8 mouse cellular contexts compared by ENCODE assay signal in genomic region chr11:77100137-77100937, GRCm38 (mm10). TPM values are rescaled to one million over a fixed set of nuclear protein-coding genes. Genes with fewer than 3 reads are reported as not detected.
DNase-seq lines count a peak whose midpoint lies in the region; ATAC-seq lines count a peak whose summit lies in the region.

No protein-coding gene starts in this region.

- H3K27me3 ChIP-seq in embryonic facial prominence, embryonic 14.5 days (replicated peaks; ENCODE audit: control insufficient read depth, insufficient read depth, low read length): no peaks in the 10 kb centered on the region
- H3K27me3 ChIP-seq in heart, embryonic 14.5 days (ENCODE audit: control insufficient read depth, insufficient read depth, low read length): no peaks in the 10 kb centered on the region

- no peaks in the 10 kb centered on the region for H3K36me3 ChIP-seq in embryonic facial prominence, embryonic 14.5 days (ENCODE audit: control insufficient read depth, insufficient read depth, low read length)
- H3K36me3 ChIP-seq in heart, embryonic 14.5 days (ENCODE audit: control insufficient read depth, insufficient read depth, low read length): no peaks in the 10 kb centered on the region

- ATAC-seq in embryonic facial prominence, embryonic 14.5 days (ENCODE audit: low read depth): no peak
- no peak for ATAC-seq in heart, embryonic 14.5 days (ENCODE audit: insufficient number of reproducible peaks, insufficient read depth, low FRiP score, low read depth)

- DNase-seq in CD8-positive naive resting alpha-beta T cell, adult 2 months (ENCODE audit: low read depth in 2 of 2, low spot score in 2 of 2): peak; percentile 67 to 72
- DNase-seq in adrenal gland, postnatal 36 days: peak; percentile 79 to 80
- DNase-seq in embryonic facial prominence, embryonic 14.5 days (ENCODE audit: low spot score): peak; percentile 42
- DNase-seq in layer of hippocampus, adult 8-10 months (ENCODE audit: low spot score in 2 of 2): peak; percentile 34 to 84
- DNase-seq in lung, postnatal 36 days: peak; percentile 90
- peak; percentile 65 for DNase-seq in retina, postnatal 7 days (ENCODE audit: low read depth, low spot score)
- peak; percentile 49 for DNase-seq in urinary bladder, adult 2 months (ENCODE audit: low spot score)

- no peak overlapping the region for H3K4me3 ChIP-seq in embryonic facial prominence, embryonic 14.5 days (ENCODE audit: low read depth, low read length)
- H3K4me3 ChIP-seq in heart, embryonic 14.5 days (ENCODE audit: control insufficient read depth in 1 of 2, insufficient read depth in 1 of 2, low read depth in 1 of 2, low read length in 2 of 2): no peak overlapping the region

- H3K9me3 ChIP-seq in embryonic facial prominence, embryonic 14.5 days (ENCODE audit: control insufficient read depth, low read length): no peaks in the 10 kb centered on the region
- H3K9me3 ChIP-seq in heart, embryonic 14.5 days (ENCODE audit: control insufficient read depth, low read length): no peaks in the 10 kb centered on the region

- no peak overlapping the region for H3K27ac ChIP-seq in embryonic facial prominence, embryonic 14.5 days (replicated peaks; ENCODE audit: low read depth, low read length)
- no peak overlapping the region for H3K27ac ChIP-seq in heart, embryonic 14.5 days (replicated peaks in 1 of 2; ENCODE audit: control insufficient read depth in 1 of 2, insufficient read depth in 1 of 2, low read depth in 2 of 2, low read length in 2 of 2)

- no peak overlapping the region for H3K4me2 ChIP-seq in embryonic facial prominence, embryonic 14.5 days (ENCODE audit: low read depth, low read length)
- peak overlapping the region; percentile 31; the same call in 1 of the 2 replicates for H3K4me2 ChIP-seq in heart, embryonic 14.5 days (ENCODE audit: low read length)

- H3K4me1 ChIP-seq in embryonic facial prominence, embryonic 14.5 days (ENCODE audit: control insufficient read depth, insufficient read depth, low read length): no peaks in the 10 kb centered on the region
- peaks cover 6 to 8% of the 10 kb centered on the region in 2 experiments for H3K4me1 ChIP-seq in heart, embryonic 14.5 days (ENCODE audit: control insufficient read depth in 2 of 2, insufficient read depth in 2 of 2, low read length in 2 of 2)

- 14% methylated on average over 10 of the region's 10 CpGs for WGBS in embryonic facial prominence, embryonic 14.5 days
- WGBS in heart, embryonic 14.5 days: 14% methylated on average over 10 of the region's 10 CpGs

- no peak overlapping the region for H3K9ac ChIP-seq in embryonic facial prominence, embryonic 14.5 days (ENCODE audit: low read depth, low read length)
- no peak overlapping the region for H3K9ac ChIP-seq in heart, embryonic 14.5 days (ENCODE audit: low read length)

RNA-seq across cellular contexts. Expression of gene Nsrp1, which starts 22.1 kb away (rescaled TPM):
- total RNA-seq in adrenal gland, postnatal 36 days (2021): 10 to 100 TPM; 18.3 to 23.6 TPM
- 59.0 and 63.6 TPM in 2 replicates for polyA plus RNA-seq in embryonic facial prominence, embryonic 14.5 days (2014; fragmentation: Nextera tagmentation; extraction: Ambion mirVana)
- 44.6 and 48.0 TPM in 2 replicates for polyA plus RNA-seq in heart, embryonic 14.5 days (2014; fragmentation: Nextera tagmentation; extraction: Ambion mirVana)
- total RNA-seq in layer of hippocampus, adult 8-10 months (2022): 10 to 100 TPM; 15.0 to 20.8 (median 19.8) TPM
- polyA plus RNA-seq in urinary bladder, adult 2 months (2012; rRNA removed): 6.6 and 12.4 TPM in 2 replicates
